Mouse (Mus musculus): Measurements from ENCODE around the gene Cd300a. TPM values are rescaled to one million over a fixed set of nuclear protein-coding genes. Genes with fewer than 3 reads are reported as not detected.
A peak's percentile ranks its signal among the peaks of the same experiment; 100 is the strongest.

Gene Cd300a
- polyA plus RNA-seq, 1 experiment from 2014 or later = 1.4 TPM

GRCm38 (mm10) chr11:114851269-114851607 lies 38.6 kb upstream of the Cd300a start:
- Histone ChIP-seq H3K27ac (ENCODE audit: low read length) (peak overlapping the region; percentile 79), H3K4me3 (ENCODE audit: low read length) (peak overlapping the region; percentile 82), H3K4me2 (ENCODE audit: low read depth, low read length) (peak overlapping the region; percentile 99), H3K4me1 (ENCODE audit: control insufficient read depth, insufficient read depth, low read length) (peaks cover 5% of the 10 kb centered on the region; the same call in 1 of the 2 replicates), H3K27me3 (ENCODE audit: control insufficient read depth, insufficient read depth, low read length) (peaks cover 9% of the 10 kb centered on the region), H3K9me3 (replicated peaks; ENCODE audit: control insufficient read depth, low read length) (no peaks in the 10 kb centered on the region), H3K9ac (ENCODE audit: low read length) (peak overlapping the region; percentile 82), H3K36me3 (ENCODE audit: control insufficient read depth, insufficient read depth) (no peaks in the 10 kb centered on the region)
- no peak for ATAC-seq (replicated peaks; ENCODE audit: extremely low read depth, insufficient read depth, low FRiP score)
- WGBS = under 1% methylated on average over 27 of the region's 27 CpGs

- peak; percentile 61 for ATAC-seq (replicated peaks; ENCODE audit: extremely low read depth, insufficient read depth, low FRiP score)
- Histone ChIP-seq H3K4me3 (ENCODE audit: low read length) (peak overlapping the region; percentile 82), H3K4me1 (ENCODE audit: control insufficient read depth, insufficient read depth, low read length) (peaks cover 5% of the 10 kb centered on the region; the same call in 1 of the 2 replicates), H3K4me2 (ENCODE audit: low read depth, low read length) (peak overlapping the region; percentile 99), H3K27ac (ENCODE audit: low read length) (peak overlapping the region; percentile 79), H3K9ac (ENCODE audit: low read length) (peak overlapping the region; percentile 82), H3K36me3 (ENCODE audit: control insufficient read depth, insufficient read depth) (no peaks in the 10 kb centered on the region), H3K9me3 (replicated peaks; ENCODE audit: control insufficient read depth, low read length) (no peaks in the 10 kb centered on the region), H3K27me3 (ENCODE audit: control insufficient read depth, insufficient read depth, low read length) (peaks cover 9% of the 10 kb centered on the region)
- under 1% methylated on average over 65 of the region's 65 CpGs for WGBS
These were observed 38.1 kb upstream of the Cd300a start for GRCm38 (mm10) chr11:114851608-114852310.

GRCm38 (mm10) chr11:114852311-114853173 lies 37.3 kb upstream of the Cd300a start:
- H3K36me3 ChIP-seq (ENCODE audit: control insufficient read depth, insufficient read depth) = no peaks in the 10 kb centered on the region
- 2% methylated on average over 40 of the region's 40 CpGs for WGBS
- ATAC-seq (replicated peaks; ENCODE audit: extremely low read depth, insufficient read depth, low FRiP score) = 0 out of 2 replicates have a peak, but pooled peaks have one; percentile 5
- H3K9ac ChIP-seq (ENCODE audit: low read length) = peak overlapping the region; percentile 82
- H3K4me3 ChIP-seq (ENCODE audit: low read length) = peak overlapping the region; percentile 82
- H3K27ac ChIP-seq (ENCODE audit: low read length) = peak overlapping the region; percentile 79
- peaks cover 9% of the 10 kb centered on the region for H3K27me3 ChIP-seq (ENCODE audit: control insufficient read depth, insufficient read depth, low read length)
- peaks cover 5% of the 10 kb centered on the region; the same call in 1 of the 2 replicates for H3K4me1 ChIP-seq (ENCODE audit: control insufficient read depth, insufficient read depth, low read length)
- H3K4me2 ChIP-seq (ENCODE audit: low read depth, low read length) = peak overlapping the region; percentile 99
- no peaks in the 10 kb centered on the region for H3K9me3 ChIP-seq (replicated peaks; ENCODE audit: control insufficient read depth, low read length)

GRCm38 (mm10) chr11:114853174-114853838 lies 36.5 kb upstream of the Cd300a start:
- H3K36me3 ChIP-seq (ENCODE audit: control insufficient read depth, insufficient read depth) = no peaks in the 10 kb centered on the region
- peak overlapping the region; percentile 82 for H3K4me3 ChIP-seq (ENCODE audit: low read length)
- ATAC-seq (replicated peaks; ENCODE audit: extremely low read depth, insufficient read depth, low FRiP score) = no peak
- peaks cover 5% of the 10 kb centered on the region; the same call in 1 of the 2 replicates for H3K4me1 ChIP-seq (ENCODE audit: control insufficient read depth, insufficient read depth, low read length)
- H3K9me3 ChIP-seq (replicated peaks; ENCODE audit: control insufficient read depth, low read length) = no peaks in the 10 kb centered on the region
- H3K4me2 ChIP-seq (ENCODE audit: low read depth, low read length) = peak overlapping the region; percentile 99
- peak overlapping the region; percentile 41; the same call in 1 of the 2 replicates for H3K27ac ChIP-seq (ENCODE audit: low read length)
- H3K27me3 ChIP-seq (ENCODE audit: control insufficient read depth, insufficient read depth, low read length) = peaks cover 9% of the 10 kb centered on the region
- H3K9ac ChIP-seq (ENCODE audit: low read length) = peak overlapping the region; percentile 82
- WGBS = 28% methylated on average over 7 of the region's 7 CpGs

GRCm38 (mm10) chr11:114854581-114854980 lies 35.3 kb upstream of the Cd300a start:
- no peak for ATAC-seq (replicated peaks; ENCODE audit: extremely low read depth, insufficient read depth, low FRiP score)
- peaks cover 6% of the 10 kb centered on the region for H3K27me3 ChIP-seq (ENCODE audit: control insufficient read depth, insufficient read depth, low read length)
- H3K4me2 ChIP-seq (ENCODE audit: low read depth, low read length) = no peak overlapping the region
- H3K4me1 ChIP-seq (ENCODE audit: control insufficient read depth, insufficient read depth, low read length) = peaks cover 5% of the 10 kb centered on the region; the same call in 1 of the 2 replicates
- no peaks in the 10 kb centered on the region for H3K36me3 ChIP-seq (ENCODE audit: control insufficient read depth, insufficient read depth)
- H3K9ac ChIP-seq (ENCODE audit: low read length) = no peak overlapping the region
- H3K4me3 ChIP-seq (ENCODE audit: low read length) = no peak overlapping the region
- no peaks in the 10 kb centered on the region for H3K9me3 ChIP-seq (replicated peaks; ENCODE audit: control insufficient read depth, low read length)
- no peak overlapping the region for H3K27ac ChIP-seq (ENCODE audit: low read length)
- 81% methylated on average over 6 of the region's 6 CpGs for WGBS

GRCm38 (mm10) chr11:114856125-114856524 lies 33.7 kb upstream of the Cd300a start:
- Histone ChIP-seq H3K4me1 (ENCODE audit: control insufficient read depth, insufficient read depth, low read length) (peaks cover under 1% of the 10 kb centered on the region; the same call in 1 of the 2 replicates), H3K27ac (ENCODE audit: low read length) (no peak overlapping the region), H3K4me2 (ENCODE audit: low read depth, low read length) (no peak overlapping the region), H3K36me3 (ENCODE audit: control insufficient read depth, insufficient read depth) (no peaks in the 10 kb centered on the region), H3K27me3 (ENCODE audit: control insufficient read depth, insufficient read depth, low read length) (0 out of 2 replicates have a peak, but pooled peaks cover 2% of the 10 kb centered on the region), H3K4me3 (ENCODE audit: low read length) (no peak overlapping the region), H3K9ac (ENCODE audit: low read length) (no peak overlapping the region), H3K9me3 (replicated peaks; ENCODE audit: control insufficient read depth, low read length) (no peaks in the 10 kb centered on the region)
- 91% methylated on average over 5 of the region's 5 CpGs for WGBS
- no peak for ATAC-seq (replicated peaks; ENCODE audit: extremely low read depth, insufficient read depth, low FRiP score)

GRCm38 (mm10) chr11:114858641-114859040 lies 31.2 kb upstream of the Cd300a start:
- ATAC-seq (replicated peaks; ENCODE audit: extremely low read depth, insufficient read depth, low FRiP score) = no peak
- H3K9ac ChIP-seq (ENCODE audit: low read length) = no peak overlapping the region
- no peak overlapping the region for H3K4me3 ChIP-seq (ENCODE audit: low read length)
- H3K4me1 ChIP-seq (ENCODE audit: control insufficient read depth, insufficient read depth, low read length) = no peaks in the 10 kb centered on the region
- H3K27me3 ChIP-seq (ENCODE audit: control insufficient read depth, insufficient read depth, low read length) = no peaks in the 10 kb centered on the region
- no peaks in the 10 kb centered on the region for H3K9me3 ChIP-seq (replicated peaks; ENCODE audit: control insufficient read depth, low read length)
- H3K4me2 ChIP-seq (ENCODE audit: low read depth, low read length) = no peak overlapping the region
- 84% methylated on average over 2 of the region's 2 CpGs for WGBS
- no peak overlapping the region for H3K27ac ChIP-seq (ENCODE audit: low read length)
- H3K36me3 ChIP-seq (ENCODE audit: control insufficient read depth, insufficient read depth) = no peaks in the 10 kb centered on the region

GRCm38 (mm10) chr11:114861057-114861456 lies 28.8 kb upstream of the Cd300a start:
- no peak for ATAC-seq (replicated peaks; ENCODE audit: extremely low read depth, insufficient read depth, low FRiP score)
- WGBS = 60% methylated on average over 2 of the region's 2 CpGs
- Histone ChIP-seq H3K27me3 (ENCODE audit: control insufficient read depth, insufficient read depth, low read length) (no peaks in the 10 kb centered on the region), H3K27ac (ENCODE audit: low read length) (no peak overlapping the region), H3K36me3 (ENCODE audit: control insufficient read depth, insufficient read depth) (no peaks in the 10 kb centered on the region), H3K9me3 (replicated peaks; ENCODE audit: control insufficient read depth, low read length) (no peaks in the 10 kb centered on the region), H3K9ac (ENCODE audit: low read length) (no peak overlapping the region), H3K4me3 (ENCODE audit: low read length) (no peak overlapping the region), H3K4me2 (ENCODE audit: low read depth, low read length) (no peak overlapping the region), H3K4me1 (ENCODE audit: control insufficient read depth, insufficient read depth, low read length) (peaks cover 3% of the 10 kb centered on the region)

All from heart, embryonic 16.5 days (tissue).